Mouse (Mus musculus): ENCODE results near the gene Slc25a18.

Gene Slc25a18

GRCm38 (mm10) chr6:120773149-120773628 is at the start of gene Slc25a18:
Gene Slc25a18, plus strand, starts transcription at chr6:120773578.
- no peak for DNase-seq

DNA sequence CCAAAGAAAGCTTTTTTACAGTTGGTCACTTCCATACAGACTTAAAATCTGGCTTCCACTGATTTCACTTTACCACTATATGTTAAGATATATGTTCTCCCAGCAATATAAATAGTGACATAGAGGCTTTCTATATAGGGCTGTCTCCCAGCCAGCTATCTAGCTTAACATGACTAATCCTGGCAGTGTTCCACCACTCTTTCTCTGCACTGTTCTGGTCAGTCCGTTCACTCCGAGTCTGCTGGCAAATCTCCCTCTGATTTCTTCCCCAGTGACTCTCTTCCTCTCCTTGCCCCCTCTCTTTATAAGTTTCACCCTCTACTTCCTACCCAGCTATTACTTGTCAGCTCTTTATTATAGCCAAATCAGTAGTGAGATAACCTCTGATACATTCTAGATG is 47.4 kb upstream of the Slc25a18 start:
- DNase-seq, result no peak

GRCm38 (mm10) chr6:120736011-120736410 is 37.4 kb upstream of the Slc25a18 start:
- no peak for DNase-seq

- DNase-seq, result peak; percentile 40
These were observed 36.8 kb upstream of the Slc25a18 start for GRCm38 (mm10) chr6:120736566-120736965.

DNA sequence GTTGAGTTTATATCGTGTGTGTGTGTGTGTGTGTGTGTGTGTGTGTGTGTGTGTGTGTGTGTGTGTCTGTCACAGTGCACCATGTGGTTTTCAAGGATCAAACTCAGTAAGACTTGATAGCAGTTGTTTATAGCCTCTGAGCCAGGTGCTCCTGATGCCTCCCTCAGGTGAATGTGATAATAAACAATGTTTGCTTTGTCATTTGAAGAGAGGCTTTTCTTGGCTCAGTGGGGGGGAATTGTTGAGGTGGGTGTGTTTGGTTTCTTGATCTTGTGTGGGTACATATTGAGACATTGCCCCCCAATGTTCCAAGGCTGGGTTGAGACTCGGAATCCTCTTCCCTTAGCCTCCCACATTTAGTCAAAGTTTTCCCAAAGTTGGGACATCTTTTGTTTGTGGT is 30.2 kb upstream of the Slc25a18 start:
- DNase-seq, result no peak

DNA sequence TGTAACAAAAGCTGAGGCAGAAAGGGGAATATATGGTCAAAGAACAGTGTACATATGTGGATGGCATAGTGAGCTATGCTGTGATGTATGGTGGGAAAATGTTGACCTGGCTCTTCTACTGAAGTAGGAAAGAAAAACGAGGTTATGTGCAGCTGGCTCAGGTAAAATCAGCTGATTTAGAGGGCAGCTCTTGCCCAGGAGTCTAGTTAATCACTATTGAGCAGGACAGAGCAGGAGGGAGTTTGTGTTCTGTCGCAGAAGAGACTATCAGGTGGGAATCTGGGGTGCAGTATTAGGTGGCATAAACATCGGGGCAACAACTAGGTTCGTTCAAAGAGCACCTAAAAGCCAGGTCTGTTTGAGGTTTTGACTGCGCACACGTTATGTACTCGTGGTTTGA is 29.1 kb upstream of the Slc25a18 start:
- DNase-seq, result no peak

DNA sequence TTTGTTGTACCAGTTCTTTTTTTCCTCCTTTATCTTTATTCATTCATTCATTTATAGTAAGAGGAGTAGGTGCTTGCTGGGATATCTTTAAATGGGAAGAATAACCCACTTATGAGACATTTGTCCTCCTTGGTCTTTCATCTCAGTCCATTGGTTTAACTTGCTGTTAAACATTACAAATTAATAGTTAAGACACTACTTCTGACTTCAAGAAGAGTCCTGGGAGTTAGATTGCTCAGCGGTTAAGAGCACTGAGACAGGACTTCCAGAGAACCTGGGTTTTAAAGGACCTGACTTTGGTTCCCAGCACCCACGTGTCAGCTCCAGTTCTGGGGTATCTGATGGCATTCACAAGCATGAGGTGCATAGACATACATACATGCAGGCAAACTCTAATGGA is 27.0 kb upstream of the Slc25a18 start:
- no peak for DNase-seq

DNA sequence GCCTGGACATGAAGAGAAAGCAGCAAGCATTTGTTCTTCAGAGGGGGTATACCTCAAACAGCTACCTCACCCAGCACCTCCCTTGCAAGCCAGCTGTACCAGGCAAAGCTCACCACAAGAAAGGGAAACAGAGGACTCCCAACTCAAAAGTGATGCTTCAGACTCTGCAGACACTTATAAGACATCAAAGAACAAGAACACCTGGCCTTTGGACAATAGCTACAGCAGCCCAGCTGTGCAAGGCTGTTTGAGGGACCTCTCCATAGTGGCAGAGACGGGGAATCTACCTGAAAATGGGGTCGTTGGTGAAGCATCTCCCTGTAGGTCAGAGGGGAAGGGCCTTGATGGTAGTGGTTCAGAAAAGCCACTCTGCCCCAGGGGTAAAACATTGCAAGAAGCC is 12.2 kb upstream of the Slc25a18 start:
- DNase-seq, result peak; percentile 69

DNA sequence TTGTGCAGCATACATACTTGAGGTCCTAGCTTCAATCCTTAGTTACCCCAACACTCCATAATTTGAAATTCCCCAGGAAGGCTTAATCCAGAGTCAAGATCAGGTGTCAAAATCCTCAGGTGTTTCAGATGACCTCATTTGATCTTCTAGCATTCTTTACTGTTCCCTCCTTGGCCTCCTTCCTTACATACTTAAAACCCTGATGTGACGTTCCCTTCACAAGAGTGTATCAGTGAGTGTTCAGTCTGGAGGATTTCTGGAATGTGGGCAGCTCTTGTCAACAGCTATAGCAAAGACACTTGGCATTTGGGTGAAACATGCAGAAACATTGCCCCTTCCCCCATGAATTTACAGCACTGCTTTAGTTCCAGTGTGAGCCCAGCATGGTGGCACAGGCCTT is 3.4 kb upstream of the Slc25a18 start:
- no peak for DNase-seq

- no peak for DNase-seq
These were observed 2.0 kb upstream of the Slc25a18 start for GRCm38 (mm10) chr6:120771366-120771765.

DNA sequence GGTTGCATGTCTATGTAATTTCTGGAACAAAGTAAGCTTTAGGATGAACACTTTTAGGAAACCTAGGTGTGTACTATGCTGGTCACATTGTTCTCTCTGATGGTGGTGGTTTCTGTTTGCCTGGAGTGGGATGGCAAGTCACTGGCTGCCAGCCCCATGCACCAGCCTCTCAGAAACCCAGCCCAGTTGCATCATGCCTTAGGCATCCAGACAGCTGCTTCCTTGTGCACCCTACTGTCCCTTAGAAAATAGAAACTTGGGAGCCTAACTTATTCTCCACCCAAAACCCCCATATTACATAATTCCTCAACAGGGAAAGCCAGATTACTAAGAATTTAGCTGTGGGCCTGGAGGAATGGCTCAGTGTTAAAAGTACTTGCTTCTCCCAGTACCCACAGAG is 1.4 kb upstream of the Slc25a18 start:
- no peak for DNase-seq

GRCm38 (mm10) chr6:120773763-120774162 is 385 bp downstream of the Slc25a18 start:
- no peak for DNase-seq

- no peak for DNase-seq
These were observed 2.9 kb downstream of the Slc25a18 start for GRCm38 (mm10) chr6:120776286-120776685.

GRCm38 (mm10) chr6:120777533-120777932 is 4.2 kb downstream of the Slc25a18 start:
- DNase-seq, result no peak

DNA sequence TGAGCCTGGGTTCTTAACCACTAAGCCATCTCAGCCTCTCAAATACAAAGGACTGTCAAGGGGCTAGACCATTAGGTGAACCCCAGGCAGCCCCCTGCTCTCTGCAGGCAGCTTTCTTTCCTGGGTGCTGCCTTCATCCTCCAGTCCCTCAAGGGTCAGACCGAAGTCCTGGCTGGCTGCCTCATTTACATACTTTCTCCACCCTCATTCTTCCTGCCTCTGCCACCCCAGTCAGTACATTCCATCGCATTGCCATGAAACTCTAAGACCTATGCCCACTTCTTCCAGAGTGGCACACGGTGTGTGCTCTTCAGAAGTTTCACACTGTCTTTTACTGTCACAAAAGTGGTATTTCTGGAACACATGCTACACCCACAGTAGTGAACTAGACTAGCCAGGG is 4.8 kb downstream of the Slc25a18 start:
- DNase-seq, result no peak

GRCm38 (mm10) chr6:120782948-120783347 is 9.6 kb downstream of the Slc25a18 start:
- DNase-seq, result no peak

DNA sequence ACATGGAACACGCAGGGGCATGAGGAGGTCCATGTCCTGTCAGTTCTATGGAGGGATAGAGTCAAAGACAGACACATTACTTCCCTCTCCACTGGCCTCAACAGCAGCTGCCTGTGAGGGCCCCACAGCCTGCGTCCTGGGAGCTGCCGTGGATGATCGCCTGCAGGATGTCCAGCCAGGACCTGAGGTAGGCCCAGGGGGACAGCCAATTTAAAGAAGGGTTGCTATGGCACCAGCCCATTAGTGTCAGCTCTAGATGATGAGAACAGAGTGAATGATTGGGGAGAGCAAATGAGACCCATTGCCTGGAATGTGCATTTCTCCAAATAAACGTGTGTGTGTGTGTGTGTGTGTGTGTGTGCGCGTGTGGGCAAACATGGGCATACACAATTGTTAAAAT is 11.0 kb downstream of the Slc25a18 start:
- DNase-seq, result no peak

GRCm38 (mm10) chr6:120788068-120788607 is 14.8 kb downstream of the Slc25a18 start:
- DNase-seq, result no peak

DNA sequence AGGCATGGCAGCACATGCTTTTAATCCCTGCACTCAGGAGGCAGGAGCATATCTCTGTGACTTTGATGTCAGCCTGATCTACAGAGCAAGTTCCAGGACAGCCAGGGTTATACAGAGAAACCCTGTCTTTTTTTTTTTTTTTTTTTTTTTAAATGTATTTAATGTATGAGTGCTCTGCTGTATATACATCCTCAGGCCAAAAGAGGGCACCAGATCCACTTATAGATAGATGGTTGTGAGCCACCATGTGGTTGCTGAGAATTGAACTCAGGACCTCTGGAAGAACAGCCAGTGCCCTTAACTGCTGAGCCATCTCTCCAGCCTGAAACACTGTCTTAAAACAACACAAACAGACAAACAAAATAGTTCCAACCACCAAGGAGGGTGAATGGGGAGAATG is 15.5 kb downstream of the Slc25a18 start:
- peak; percentile 19 for DNase-seq

- no peak for DNase-seq
These were observed 16.8 kb downstream of the Slc25a18 start for GRCm38 (mm10) chr6:120790153-120790552.

GRCm38 (mm10) chr6:120790717-120791116 is 17.3 kb downstream of the Slc25a18 start:
- no peak for DNase-seq

DNA sequence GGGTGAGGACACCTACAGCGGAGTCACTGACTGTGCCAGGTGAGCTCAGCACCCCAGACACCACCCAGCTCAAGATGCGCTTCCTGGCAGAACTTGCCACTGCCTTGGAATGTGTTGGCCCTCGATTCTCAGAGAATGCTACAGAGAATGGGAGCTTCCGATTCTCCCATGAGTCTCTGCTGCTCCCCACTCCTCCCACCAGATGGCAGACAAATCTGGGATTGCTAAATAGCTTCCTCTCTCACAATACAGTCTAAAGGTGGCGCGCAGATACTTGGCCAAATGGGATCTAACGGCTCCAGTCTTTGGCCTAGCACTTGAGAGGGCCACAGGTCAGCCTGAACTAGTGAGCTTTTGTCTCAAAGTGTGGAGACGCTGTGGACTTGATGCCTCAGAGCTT is 19.6 kb downstream of the Slc25a18 start:
- no peak for DNase-seq

- no peak for DNase-seq
These were observed 22.2 kb downstream of the Slc25a18 start for GRCm38 (mm10) chr6:120795422-120796086.

GRCm38 (mm10) chr6:120796111-120796510 is 22.7 kb downstream of the Slc25a18 start:
- DNase-seq, result no peak

- DNase-seq, result no peak
These were observed 24.6 kb downstream of the Slc25a18 start for GRCm38 (mm10) chr6:120798019-120798418.

All from thymus, postnatal 25 days (tissue).